Mouse (Mus musculus) G1E (cell line): ENCODE measurements around the gene Tmem8.

Experiments
- CTCF ChIP-seq: IDR thresholded peaks from 2 replicates; pipeline ENCODE4 v1.5.1; 2012; ENCODE audit warnings: low read depth, low read length, inconsistent platforms, mixed read lengths
- GATA1 ChIP-seq: IDR thresholded peaks from 2 replicates; pipeline ENCODE4 v1.6.1; 2012; ENCODE audit warnings: borderline replicate concordance, low read length, inconsistent platforms, mixed read lengths
- GATA2 ChIP-seq: IDR thresholded peaks from 2 replicates; pipeline ENCODE4 v1.6.1; 2012; ENCODE audit warnings: low read depth, low read length, inconsistent platforms, borderline replicate concordance
- POLR2AphosphoS5 ChIP-seq: IDR thresholded peaks from 2 replicates; pipeline ENCODE4 v1.6.1; 2012; ENCODE audit warnings: low read depth, low read length, inconsistent platforms; ENCODE audit not compliant: insufficient replicate concordance
- TAL1 ChIP-seq: conservative IDR thresholded peaks from 2 replicates; pipeline ENCODE4 v1.6.1; 2012; ENCODE audit warnings: low read depth, low read length, inconsistent platforms, mixed read lengths

GRCm38 (mm10) chr17:26119766-26120710 is 6.9 kb downstream of the Tmem8 start:
- peak; percentile 79 for TF ChIP-seq CTCF
- no peak for TF ChIP-seq POLR2AphosphoS5
- no peak for TF ChIP-seq GATA2
- TF ChIP-seq GATA1: no peak
- no peak for TF ChIP-seq TAL1
